Mouse (Mus musculus) midbrain, embryonic 11.5 days (tissue): ENCODE data around the gene C2cd3. TPM values are rescaled to one million over a fixed set of nuclear protein-coding genes. Genes with fewer than 3 reads are reported as not detected.

ENCODE experiments used
- ATAC-seq: fragments of 200-750 bp; cut with Nextera tagmentation; 2 replicates; pipeline ENCODE4 v1.8.0; 2017; ENCODE audit warnings: moderate TSS enrichment, moderate library complexity; ENCODE audit not compliant: low FRiP score
- DNase-seq: peaks from one replicate; pipeline ENCODE4 v3.0.0; 2015; ENCODE audit warnings: low spot score; ENCODE audit errors: missing footprints
- H3K27ac ChIP-seq: fragments of 300-500 bp; sonication (generic); 2 replicates; pipeline ENCODE4 v1.5.1; 2014; ENCODE audit warnings: low read depth, low read length
- H3K27me3 ChIP-seq: fragments of 300-500 bp; sonication (generic); 2 replicates; pipeline ENCODE4 v1.6.1; 2014; ENCODE audit warnings: mild to moderate bottlenecking, low read length, moderate library complexity, mixed read lengths; ENCODE audit not compliant: control insufficient read depth, insufficient read depth
- H3K36me3 ChIP-seq: fragments of 300-500 bp; sonication (generic); 2 replicates; pipeline ENCODE4 v1.6.1; 2014; ENCODE audit warnings: mild to moderate bottlenecking, low read length, moderate library complexity, mixed read lengths; ENCODE audit not compliant: control insufficient read depth, insufficient read depth
- H3K4me1 ChIP-seq: fragments of 300-500 bp; sonication (generic); 2 replicates; pipeline ENCODE4 v1.6.1; 2014; ENCODE audit warnings: low read length; ENCODE audit not compliant: control insufficient read depth, insufficient read depth
- H3K4me2 ChIP-seq: fragments of 300-500 bp; sonication (generic); 2 replicates; pipeline ENCODE4 v1.6.1; 2014; ENCODE audit warnings: mild to moderate bottlenecking, moderate library complexity
- H3K4me3 ChIP-seq: fragments of 300-500 bp; sonication (generic); 2 replicates; pipeline ENCODE4 v1.5.1; 2014; ENCODE audit warnings: low read depth, low read length
- H3K9ac ChIP-seq: fragments of 300-500 bp; sonication (generic); 2 replicates; pipeline ENCODE4 v1.6.1; 2014; ENCODE audit warnings: low read length
- H3K9me3 ChIP-seq: fragments of 300-500 bp; sonication (generic); 2 replicates; pipeline ENCODE4 v1.6.1; 2016; ENCODE audit warnings: low read length; ENCODE audit not compliant: control insufficient read depth
- WGBS: fragments of 180-500 bp; shearing (Covaris S2); extraction: QIAGEN DNeasy Blood & Tissue Kit; methylation state at CpG from one replicate; pipeline ENCODE4 v1.1.7; 2014; 5-methylcytosine and 5-hydroxymethylcytosine counted together
- polyA plus RNA-seq: library from polyadenylated mRNA; unstranded; fragments of >200 nt; fragmentation: Nextera tagmentation; extraction: Ambion mirVana; gene quantifications from 2 replicates; pipeline ENCODE4 v1.2.1, GENCODE M21; 2014

Gene C2cd3
- polyA plus RNA-seq, 1 experiment from 2014 or later, result 36.0 TPM

- ATAC-seq (no peak), DNase-seq (no peak)
- WGBS, result 79% methylated on average over 9 of the region's 9 CpGs
- Histone ChIP-seq H3K27me3 (no peaks in the 10 kb centered on the region), H3K4me1 (no peaks in the 10 kb centered on the region), H3K9ac (no peak overlapping the region), H3K9me3 (no peaks in the 10 kb centered on the region), H3K4me2 (no peak overlapping the region), H3K27ac (no peak overlapping the region), H3K36me3 (peaks cover 12% of the 10 kb centered on the region), H3K4me3 (no peak overlapping the region)
Measured at GRCm38 (mm10) chr7:100463194-100463593, 91.2 kb downstream of the C2cd3 start.

- H3K27ac ChIP-seq, result no peak overlapping the region
- no peaks in the 10 kb centered on the region for H3K4me1 ChIP-seq
- DNase-seq, result no peak
- H3K9ac ChIP-seq, result no peak overlapping the region
- peaks cover 13% of the 10 kb centered on the region for H3K36me3 ChIP-seq
- H3K9me3 ChIP-seq, result no peaks in the 10 kb centered on the region
- H3K27me3 ChIP-seq, result no peaks in the 10 kb centered on the region
- no peak for ATAC-seq
- H3K4me2 ChIP-seq, result no peak overlapping the region
- 88% methylated on average over 10 of the region's 10 CpGs for WGBS
- no peak overlapping the region for H3K4me3 ChIP-seq
Measured at GRCm38 (mm10) chr7:100463757-100464156, 91.7 kb downstream of the C2cd3 start.

- H3K36me3 ChIP-seq, result peaks cover 14% of the 10 kb centered on the region
- H3K9ac ChIP-seq, result no peak overlapping the region
- H3K9me3 ChIP-seq, result no peaks in the 10 kb centered on the region
- no peak overlapping the region for H3K4me3 ChIP-seq
- no peak overlapping the region for H3K27ac ChIP-seq
- 92% methylated on average over 7 of the region's 7 CpGs for WGBS
- DNase-seq, result no peak
- no peaks in the 10 kb centered on the region for H3K27me3 ChIP-seq
- H3K4me1 ChIP-seq, result no peaks in the 10 kb centered on the region
- no peak overlapping the region for H3K4me2 ChIP-seq
- ATAC-seq, result no peak
Measured at GRCm38 (mm10) chr7:100464248-100464647, 92.2 kb downstream of the C2cd3 start.

- 84% methylated on average over 4 of the region's 4 CpGs for WGBS
- no peaks in the 10 kb centered on the region for H3K9me3 ChIP-seq
- DNase-seq (no peak), ATAC-seq (no peak)
- H3K27me3 ChIP-seq, result no peaks in the 10 kb centered on the region
- H3K9ac ChIP-seq, result no peak overlapping the region
- H3K4me2 ChIP-seq, result no peak overlapping the region
- peaks cover 13% of the 10 kb centered on the region for H3K36me3 ChIP-seq
- no peak overlapping the region for H3K27ac ChIP-seq
- H3K4me3 ChIP-seq, result no peak overlapping the region
- no peaks in the 10 kb centered on the region for H3K4me1 ChIP-seq
Measured at GRCm38 (mm10) chr7:100465248-100465647, 93.2 kb downstream of the C2cd3 start.

GRCm38 (mm10) chr7:100465656-100466309 lies 93.8 kb downstream of the C2cd3 start:
- Histone ChIP-seq H3K4me2 (no peak overlapping the region), H3K9ac (no peak overlapping the region), H3K36me3 (peaks cover 11% of the 10 kb centered on the region), H3K27ac (no peak overlapping the region), H3K27me3 (no peaks in the 10 kb centered on the region), H3K4me3 (no peak overlapping the region), H3K9me3 (no peaks in the 10 kb centered on the region), H3K4me1 (no peaks in the 10 kb centered on the region)
- ATAC-seq, result no peak
- WGBS, result 79% methylated on average over 5 of the region's 5 CpGs
- DNase-seq, result no peak

GRCm38 (mm10) chr7:100466781-100467510 lies 94.9 kb downstream of the C2cd3 start:
- no peaks in the 10 kb centered on the region for H3K4me1 ChIP-seq
- H3K27me3 ChIP-seq, result no peaks in the 10 kb centered on the region
- no peak overlapping the region for H3K4me2 ChIP-seq
- 90% methylated on average over 11 of the region's 11 CpGs for WGBS
- H3K9me3 ChIP-seq, result no peaks in the 10 kb centered on the region
- H3K27ac ChIP-seq, result no peak overlapping the region
- ATAC-seq (peak; percentile 30; the same call in 1 of the 2 replicates), DNase-seq (no peak)
- H3K36me3 ChIP-seq, result peaks cover 11% of the 10 kb centered on the region
- no peak overlapping the region for H3K4me3 ChIP-seq
- H3K9ac ChIP-seq, result no peak overlapping the region

GRCm38 (mm10) chr7:100468761-100469160 lies 96.7 kb downstream of the C2cd3 start:
- H3K4me2 ChIP-seq, result no peak overlapping the region
- H3K27ac ChIP-seq, result no peak overlapping the region
- H3K9me3 ChIP-seq, result no peaks in the 10 kb centered on the region
- no peaks in the 10 kb centered on the region for H3K4me1 ChIP-seq
- ATAC-seq, result no peak
- no peak overlapping the region for H3K4me3 ChIP-seq
- H3K9ac ChIP-seq, result no peak overlapping the region
- peaks cover 11% of the 10 kb centered on the region for H3K36me3 ChIP-seq
- 86% methylated on average over 6 of the region's 6 CpGs for WGBS
- DNase-seq, result no peak
- no peaks in the 10 kb centered on the region for H3K27me3 ChIP-seq

GRCm38 (mm10) chr7:100469502-100469901 lies 97.5 kb downstream of the C2cd3 start:
- Histone ChIP-seq H3K9ac (no peak overlapping the region), H3K36me3 (peaks cover 11% of the 10 kb centered on the region), H3K4me2 (no peak overlapping the region), H3K27me3 (no peaks in the 10 kb centered on the region), H3K27ac (no peak overlapping the region), H3K9me3 (no peaks in the 10 kb centered on the region), H3K4me1 (no peaks in the 10 kb centered on the region), H3K4me3 (no peak overlapping the region)
- WGBS, result 96% methylated on average over 1 of the region's 1 CpGs
- no peak for ATAC-seq
- DNase-seq, result no peak

- Histone ChIP-seq H3K27me3 (no peaks in the 10 kb centered on the region), H3K4me1 (no peaks in the 10 kb centered on the region), H3K4me3 (no peak overlapping the region), H3K9me3 (no peaks in the 10 kb centered on the region), H3K4me2 (no peak overlapping the region), H3K36me3 (peaks cover 7% of the 10 kb centered on the region; the same call in 1 of the 2 replicates), H3K27ac (no peak overlapping the region), H3K9ac (no peak overlapping the region)
- WGBS, result 90% methylated on average over 11 of the region's 11 CpGs
- no peak for DNase-seq
- no peak for ATAC-seq
Measured at GRCm38 (mm10) chr7:100470796-100471406, 98.9 kb downstream of the C2cd3 start.
